Mouse (Mus musculus): Measurements from ENCODE around the gene Mlf2. TPM values are rescaled to one million over a fixed set of nuclear protein-coding genes. Genes with fewer than 3 reads are reported as not detected.

Mlf2 gene
- polyA plus RNA-seq, 1 experiment = 362 TPM

DNA sequence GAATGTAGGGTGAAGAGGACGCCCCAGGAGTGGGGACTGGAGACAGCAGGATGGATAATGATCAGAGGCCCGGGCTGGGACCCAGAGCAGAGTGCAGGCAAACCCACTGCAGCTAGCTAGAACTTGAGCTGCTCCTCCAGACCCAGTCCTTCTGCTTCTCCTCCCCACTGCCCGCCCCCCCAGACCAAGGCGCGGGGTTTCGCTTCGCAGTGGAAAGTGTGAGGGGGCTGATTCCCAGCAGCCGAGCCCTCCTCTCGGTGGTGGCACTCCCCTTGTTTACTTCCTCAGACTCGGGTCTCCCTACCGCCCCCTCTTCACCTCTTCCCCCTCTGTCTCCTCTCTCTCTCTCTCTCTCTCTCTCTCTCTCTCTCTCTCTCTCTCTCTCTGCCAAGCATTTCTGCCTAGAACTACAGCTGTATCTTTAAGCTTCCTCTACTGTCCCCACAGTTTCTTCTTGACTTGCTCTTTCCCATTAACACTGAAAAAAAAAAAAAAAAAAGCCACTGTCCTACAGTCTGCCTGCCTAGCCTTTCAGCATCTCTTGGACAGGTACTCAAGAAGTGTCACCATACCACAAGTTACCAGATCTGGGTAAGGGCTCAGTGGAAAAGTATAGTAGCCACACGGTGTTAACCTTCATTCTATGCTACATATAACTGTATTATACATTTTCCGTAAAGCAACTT, 19.5 kb upstream of the Mlf2 start, which contains the start of gene Lag3:
Gene Lag3, minus strand, starts transcription at position 173 of the 686 bp plus-strand sequence.
- Histone ChIP-seq H3K36me3 (replicated peaks; ENCODE audit: low read length) (no peaks in the 10 kb centered on the region), H3K4me1 (peaks cover 61% of the 10 kb centered on the region), H3K27me3 (replicated peaks) (peaks cover 76% of the 10 kb centered on the region), H3K9me3 (no peaks in the 10 kb centered on the region), H3K4me3 (replicated peaks) (peak within 1 kb of the TSS; percentile 53)
- TF ChIP-seq FLI1 (IDR thresholded peaks at IDR 0.05; ENCODE audit: low read length) (no peak), GATA1 (IDR thresholded peaks at IDR 0.05; ENCODE audit: borderline replicate concordance, low read length) (no peak)

DNA sequence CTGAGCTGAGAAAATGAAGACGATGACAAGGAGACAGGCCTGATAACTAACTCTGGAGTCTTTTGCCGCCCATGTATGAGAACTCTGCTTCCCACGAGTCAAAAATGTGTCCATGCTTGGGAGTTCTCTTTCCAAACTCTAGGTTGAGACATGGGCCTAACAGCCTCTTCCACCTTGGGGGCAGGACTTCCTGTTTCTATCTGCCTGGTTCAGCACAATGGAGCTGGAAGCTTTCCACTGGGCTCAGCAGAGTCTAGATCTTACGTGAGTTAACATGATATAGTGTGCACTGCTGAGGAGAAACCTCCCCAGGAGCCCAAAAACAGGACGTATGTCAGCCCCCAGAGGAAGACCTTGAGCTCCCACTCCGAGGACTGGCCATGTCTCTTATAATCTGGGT, 18.0 kb upstream of the Mlf2 start:
- Histone ChIP-seq H3K27me3 (replicated peaks) (peaks cover 84% of the 10 kb centered on the region), H3K4me1 (peaks cover 67% of the 10 kb centered on the region), H3K36me3 (replicated peaks; ENCODE audit: low read length) (no peaks in the 10 kb centered on the region), H3K9me3 (no peaks in the 10 kb centered on the region), H3K4me3 (replicated peaks) (no peak overlapping the region)
- TF ChIP-seq FLI1 (IDR thresholded peaks at IDR 0.05; ENCODE audit: low read length) (no peak), GATA1 (IDR thresholded peaks at IDR 0.05; ENCODE audit: borderline replicate concordance, low read length) (no peak)

DNA sequence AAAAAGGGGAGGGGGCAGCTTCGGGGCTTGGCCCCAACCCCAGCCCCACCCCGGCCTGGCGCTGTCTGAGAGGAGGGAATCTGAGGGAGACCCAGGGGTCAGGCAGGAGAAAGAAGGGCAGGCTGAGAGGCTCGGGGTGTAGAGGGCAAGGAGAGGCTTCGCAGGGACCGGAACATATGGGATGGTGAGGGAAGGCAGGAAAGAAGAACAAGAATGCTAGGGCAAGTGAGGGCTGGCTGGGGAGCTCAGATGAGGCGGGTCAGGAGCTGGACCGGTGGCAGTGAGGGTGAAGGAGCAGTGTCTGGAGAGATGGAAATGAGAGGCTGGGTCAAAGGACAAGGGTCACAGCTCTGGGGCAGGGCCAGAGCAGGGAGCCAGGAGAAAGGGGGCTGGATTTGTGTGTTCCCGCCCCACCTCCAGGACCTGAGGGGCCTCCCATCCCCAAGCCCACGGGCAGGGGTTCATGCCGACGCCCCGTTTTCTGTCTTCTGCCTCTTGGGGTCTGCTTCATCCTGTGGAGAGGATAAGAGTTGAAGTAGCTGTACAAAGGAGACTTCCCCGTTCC, 17.4 kb upstream of the Mlf2 start:
- H3K36me3 ChIP-seq (replicated peaks; ENCODE audit: low read length) = no peaks in the 10 kb centered on the region
- H3K9me3 ChIP-seq = no peaks in the 10 kb centered on the region
- no peak overlapping the region for H3K4me3 ChIP-seq (replicated peaks)
- H3K27me3 ChIP-seq (replicated peaks) = peaks cover 84% of the 10 kb centered on the region
- peaks cover 64% of the 10 kb centered on the region for H3K4me1 ChIP-seq
- TF ChIP-seq FLI1 (IDR thresholded peaks at IDR 0.05; ENCODE audit: low read length) (no peak), GATA1 (IDR thresholded peaks at IDR 0.05; ENCODE audit: borderline replicate concordance, low read length) (no peak)

DNA sequence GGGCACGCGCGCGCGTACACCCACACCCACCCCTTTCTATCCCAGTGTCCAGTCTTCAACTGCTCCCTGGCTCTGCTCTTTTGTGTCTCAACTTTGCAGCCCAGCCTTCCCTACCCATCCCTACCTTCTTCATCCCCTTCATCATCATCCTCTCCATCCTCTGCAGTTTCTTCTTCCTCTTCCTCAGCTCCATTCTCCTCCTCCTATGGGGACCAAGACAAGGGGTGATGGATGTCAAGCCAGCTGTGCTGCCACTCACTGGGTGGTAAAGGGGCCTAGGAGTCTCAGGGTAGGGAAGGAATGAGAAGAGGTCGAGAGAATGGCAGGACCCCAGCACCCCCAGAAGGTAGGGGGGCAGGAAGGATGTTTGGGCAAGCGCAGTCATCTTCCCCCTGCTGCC, 16.7 kb upstream of the Mlf2 start:
- Histone ChIP-seq H3K4me1 (peaks cover 69% of the 10 kb centered on the region), H3K36me3 (replicated peaks; ENCODE audit: low read length) (no peaks in the 10 kb centered on the region), H3K4me3 (replicated peaks) (no peak overlapping the region), H3K27me3 (replicated peaks) (peaks cover 83% of the 10 kb centered on the region), H3K9me3 (no peaks in the 10 kb centered on the region)
- TF ChIP-seq FLI1 (IDR thresholded peaks at IDR 0.05; ENCODE audit: low read length) = no peak
- no peak for TF ChIP-seq GATA1 (IDR thresholded peaks at IDR 0.05; ENCODE audit: borderline replicate concordance, low read length)

- H3K4me3 ChIP-seq (replicated peaks) = no peak overlapping the region
- H3K9me3 ChIP-seq = no peaks in the 10 kb centered on the region
- H3K27me3 ChIP-seq (replicated peaks) = peaks cover 81% of the 10 kb centered on the region
- peaks cover 71% of the 10 kb centered on the region for H3K4me1 ChIP-seq
- H3K36me3 ChIP-seq (replicated peaks; ENCODE audit: low read length) = no peaks in the 10 kb centered on the region
- TF ChIP-seq GATA1 (IDR thresholded peaks at IDR 0.05; ENCODE audit: borderline replicate concordance, low read length) (no peak), FLI1 (IDR thresholded peaks at IDR 0.05; ENCODE audit: low read length) (no peak)
Measured at GRCm38 (mm10) chr6:124915160-124915941, 15.8 kb upstream of the Mlf2 start.

DNA sequence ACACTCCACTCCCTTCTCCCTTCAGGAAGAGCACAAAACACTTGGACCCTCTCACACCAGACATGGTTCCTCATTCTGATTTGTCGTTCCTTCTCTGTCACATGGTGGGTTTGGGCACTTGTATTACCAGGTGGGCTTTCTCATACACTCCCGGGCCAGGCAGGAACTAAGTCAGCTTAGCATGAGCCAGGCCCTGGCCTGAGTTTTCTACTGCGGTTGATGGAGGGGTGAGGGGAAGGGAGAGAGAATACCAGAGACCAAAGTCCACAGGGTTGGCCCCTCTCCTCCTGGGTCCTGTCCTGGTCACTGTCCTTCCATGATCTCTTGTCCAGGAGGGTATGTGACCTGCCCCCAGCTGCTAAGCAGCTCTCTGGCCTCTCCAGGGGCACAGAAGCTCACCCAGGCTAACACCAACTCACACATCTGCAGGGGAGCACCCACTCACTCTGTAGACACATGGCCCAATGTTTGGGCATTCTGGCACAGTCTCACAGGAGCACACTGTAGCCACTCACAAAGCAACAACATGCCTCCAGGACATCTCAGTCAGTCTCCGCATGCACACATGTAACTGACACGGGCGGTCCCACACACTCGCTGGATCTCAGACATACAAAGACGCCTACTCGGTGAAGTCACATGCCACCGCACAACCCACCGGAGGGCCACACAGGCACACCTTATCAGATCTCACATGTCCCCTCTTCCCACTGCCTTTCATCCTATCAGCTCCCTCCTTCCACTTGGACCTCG, 15.1 kb upstream of the Mlf2 start:
- TF ChIP-seq FLI1 (IDR thresholded peaks at IDR 0.05; ENCODE audit: low read length) (no peak), GATA1 (IDR thresholded peaks at IDR 0.05; ENCODE audit: borderline replicate concordance, low read length) (no peak)
- Histone ChIP-seq H3K27me3 (replicated peaks) (peaks cover 74% of the 10 kb centered on the region), H3K4me1 (peaks cover 72% of the 10 kb centered on the region), H3K36me3 (replicated peaks; ENCODE audit: low read length) (no peaks in the 10 kb centered on the region), H3K4me3 (replicated peaks) (peak overlapping the region; percentile 93), H3K9me3 (no peaks in the 10 kb centered on the region)

- Histone ChIP-seq H3K27me3 (replicated peaks) (peaks cover 68% of the 10 kb centered on the region), H3K9me3 (no peaks in the 10 kb centered on the region), H3K4me1 (peaks cover 73% of the 10 kb centered on the region), H3K36me3 (replicated peaks; ENCODE audit: low read length) (no peaks in the 10 kb centered on the region), H3K4me3 (replicated peaks) (peak overlapping the region; percentile 93)
- TF ChIP-seq FLI1 (IDR thresholded peaks at IDR 0.05; ENCODE audit: low read length) (no peak), GATA1 (IDR thresholded peaks at IDR 0.05; ENCODE audit: borderline replicate concordance, low read length) (no peak)
Measured at GRCm38 (mm10) chr6:124916695-124917517, 14.3 kb upstream of the Mlf2 start.

GRCm38 (mm10) chr6:124917518-124918330, 13.5 kb upstream of the Mlf2 start:
- peaks cover 76% of the 10 kb centered on the region for H3K4me1 ChIP-seq
- peak overlapping the region; percentile 93 for H3K4me3 ChIP-seq (replicated peaks)
- H3K36me3 ChIP-seq (replicated peaks; ENCODE audit: low read length) = no peaks in the 10 kb centered on the region
- peaks cover 64% of the 10 kb centered on the region for H3K27me3 ChIP-seq (replicated peaks)
- TF ChIP-seq GATA1 (IDR thresholded peaks at IDR 0.05; ENCODE audit: borderline replicate concordance, low read length) (no peak), FLI1 (IDR thresholded peaks at IDR 0.05; ENCODE audit: low read length) (no peak)
- no peaks in the 10 kb centered on the region for H3K9me3 ChIP-seq
